Mouse (Mus musculus) MEL (cell line): ENCODE data around the gene Prps1l1.

Experiments used
- CTCF ChIP-seq, 3 experiments: IDR thresholded peaks in 2 of 3; conservative IDR thresholded peaks in 1 of 3; 2 replicates each; pipeline ENCODE4 v1.5.1; 2011 to 2012; ENCODE audit warnings: low read length in 3 of 3, low read depth in 2 of 3, mild to moderate bottlenecking in 2 of 3, improper control_type of control experiment in 1 of 3, inconsistent platforms in 1 of 3, mixed read lengths in 1 of 3, moderate library complexity in 1 of 3; ENCODE audit not compliant: control insufficient read depth in 1 of 3, insufficient read depth in 1 of 3, poor library complexity in 1 of 3, severe bottlenecking in 1 of 3
- EP300 ChIP-seq, 2 experiments: IDR thresholded peaks; 2 replicates each; pipeline ENCODE4 v1.6.1; 2011; ENCODE audit warnings: improper control_type of control experiment in 2 of 2, low read length in 2 of 2, low read depth in 1 of 2, mild to moderate bottlenecking in 1 of 2
- GATA1 ChIP-seq: IDR thresholded peaks from 2 replicates; pipeline ENCODE4 v1.6.1; 2011; ENCODE audit warnings: low read depth, low read length, improper control_type of control experiment
- MYC ChIP-seq: IDR thresholded peaks from 2 replicates; pipeline ENCODE4 v1.6.1; 2011; ENCODE audit warnings: low read depth, mild to moderate bottlenecking, low read length, improper control_type of control experiment, moderate library complexity
- NRF1 ChIP-seq: IDR thresholded peaks from 2 replicates; pipeline ENCODE4 v1.6.1; 2014; ENCODE audit warnings: low read depth, mild to moderate bottlenecking, inconsistent platforms, low read length, improper control_type of control experiment, moderate library complexity; ENCODE audit not compliant: poor library complexity, insufficient read depth, severe bottlenecking
- POLR2A ChIP-seq, 2 experiments: IDR thresholded peaks; 2 replicates each; pipeline ENCODE4 v1.6.1; 2011 to 2012; ENCODE audit warnings: low read length in 2 of 2, mild to moderate bottlenecking in 2 of 2, control low read depth in 1 of 2, improper control_type of control experiment in 1 of 2, low read depth in 1 of 2, moderate library complexity in 1 of 2; ENCODE audit not compliant: control insufficient read depth in 1 of 2, insufficient read depth in 1 of 2, poor library complexity in 1 of 2
- RCOR1 ChIP-seq: IDR thresholded peaks from 2 replicates; pipeline ENCODE4 v1.6.1; 2012; ENCODE audit warnings: low read depth, mild to moderate bottlenecking, inconsistent platforms, low read length, improper control_type of control experiment
- USF1 ChIP-seq: IDR thresholded peaks from 2 replicates; pipeline ENCODE4 v1.6.1; 2014; ENCODE audit warnings: low read depth, mild to moderate bottlenecking, inconsistent platforms, low read length, improper control_type of control experiment, moderate library complexity
- ZC3H11A ChIP-seq: IDR thresholded peaks from 2 replicates; pipeline ENCODE4 v1.6.1; 2012; ENCODE audit warnings: low read depth, mild to moderate bottlenecking, inconsistent platforms, low read length, improper control_type of control experiment
- ZKSCAN1 ChIP-seq: IDR thresholded peaks from 2 replicates; pipeline ENCODE4 v1.6.1; 2012; ENCODE audit warnings: low read depth, mild to moderate bottlenecking, inconsistent platforms, low read length, improper control_type of control experiment, moderate library complexity
- ZMIZ1 ChIP-seq: IDR thresholded peaks from 2 replicates; pipeline ENCODE4 v1.6.1; 2012; ENCODE audit warnings: low read depth, mild to moderate bottlenecking, inconsistent platforms, low read length, improper control_type of control experiment, moderate library complexity
- ZNF384 ChIP-seq: IDR thresholded peaks from 2 replicates; pipeline ENCODE4 v1.6.1; 2012; ENCODE audit warnings: low read depth, mild to moderate bottlenecking, inconsistent platforms, low read length, improper control_type of control experiment

DNA sequence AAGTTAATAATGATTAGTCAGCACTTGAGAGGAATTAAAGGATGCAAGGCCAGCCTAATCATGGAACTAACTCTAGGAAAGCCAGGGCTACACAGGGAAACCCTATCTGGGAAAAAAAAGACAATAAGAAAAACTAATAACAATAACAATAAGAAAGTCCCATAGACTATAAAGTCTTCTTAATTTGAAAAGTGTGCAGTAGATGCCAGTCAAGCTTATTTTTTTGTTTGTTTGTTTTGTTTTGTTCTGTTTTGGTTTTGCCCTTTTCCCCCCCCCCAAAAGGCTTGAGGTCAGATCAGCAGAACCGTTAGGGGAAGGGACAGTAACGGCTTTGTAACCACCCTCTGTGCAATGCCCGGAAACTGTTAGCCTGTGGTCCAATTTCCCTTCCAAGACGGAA, at the start of gene Prps1l1:
- TF ChIP-seq NRF1: no peak
- no peak for TF ChIP-seq EP300 (IDR thresholded peaks at IDR 0.05; ENCODE audit: low read depth in 1 of 2, low read length in 2 of 2)
- TF ChIP-seq POLR2A (IDR thresholded peaks at IDR 0.05; ENCODE audit: control insufficient read depth in 1 of 2, insufficient read depth in 1 of 2, low read depth in 1 of 2, low read length in 2 of 2, poor library complexity in 1 of 2): no peak
- no peak for TF ChIP-seq CTCF (IDR thresholded peaks at IDR 0.05 in 2 of 3, conservative IDR thresholded peaks at IDR 0.05 in 1 of 3; ENCODE audit: control insufficient read depth in 1 of 3, insufficient read depth in 1 of 3, low read depth in 2 of 3, low read length in 3 of 3, poor library complexity in 1 of 3, severe bottlenecking in 1 of 3)
- TF ChIP-seq MYC: no peak
- no peak for TF ChIP-seq USF1
- TF ChIP-seq RCOR1: no peak
- no peak for TF ChIP-seq ZNF384
- TF ChIP-seq ZC3H11A: no peak
- no peak for TF ChIP-seq ZKSCAN1
- no peak for TF ChIP-seq GATA1
- no peak for TF ChIP-seq ZMIZ1
